Mouse (Mus musculus) heart, embryonic 11.5 days (tissue): ENCODE results near the gene Chn1. TPM values are rescaled to one million over a fixed set of nuclear protein-coding genes. Genes with fewer than 3 reads are reported as not detected.

ENCODE experiments used
- ATAC-seq: fragments of 200-750 bp; cut with Nextera tagmentation; replicated peaks from 2 replicates; pipeline ENCODE4 v1.8.0; 2017; ENCODE audit warnings: moderate library complexity; ENCODE audit not compliant: insufficient number of reproducible peaks, low FRiP score, low TSS enrichment
- H3K27ac ChIP-seq: fragments of 300-500 bp; sonication (generic); 2 replicates; pipeline ENCODE4 v1.5.1; 2014; ENCODE audit warnings: mild to moderate bottlenecking, low read depth, low read length
- H3K27me3 ChIP-seq: fragments of 300-500 bp; sonication (generic); 2 replicates; pipeline ENCODE4 v1.6.1; 2014; ENCODE audit warnings: mild to moderate bottlenecking, low read length, mixed read lengths; ENCODE audit not compliant: control insufficient read depth, insufficient read depth
- H3K36me3 ChIP-seq: fragments of 300-500 bp; sonication (generic); 2 replicates; pipeline ENCODE4 v1.6.1; 2014; ENCODE audit warnings: mild to moderate bottlenecking, low read length, moderate library complexity, mixed read lengths; ENCODE audit not compliant: control insufficient read depth, insufficient read depth
- H3K4me1 ChIP-seq: fragments of 300-500 bp; sonication (generic); 2 replicates; pipeline ENCODE4 v1.6.1; 2014; ENCODE audit warnings: low read length; ENCODE audit not compliant: control insufficient read depth, insufficient read depth
- H3K4me2 ChIP-seq: fragments of 300-500 bp; sonication (generic); 2 replicates; pipeline ENCODE4 v1.6.1; 2014; ENCODE audit warnings: mild to moderate bottlenecking, moderate library complexity
- H3K4me3 ChIP-seq: fragments of 300-500 bp; sonication (generic); 2 replicates; pipeline ENCODE4 v1.5.1; 2014; ENCODE audit warnings: low read depth, low read length
- H3K9ac ChIP-seq: fragments of 300-500 bp; sonication (generic); 2 replicates; pipeline ENCODE4 v1.6.1; 2014; ENCODE audit warnings: mild to moderate bottlenecking, low read depth, low read length, moderate library complexity
- H3K9me3 ChIP-seq: fragments of 300-500 bp; sonication (generic); replicated peaks from 2 replicates; pipeline ENCODE4 v1.6.1; 2016; ENCODE audit warnings: low read length; ENCODE audit not compliant: control insufficient read depth
- WGBS: fragments of 180-500 bp; shearing (Covaris S2); extraction: QIAGEN DNeasy Blood & Tissue Kit; methylation state at CpG from one replicate; pipeline ENCODE4 v1.1.7; 2014; ENCODE audit not compliant: insufficient replicate concordance; 5-methylcytosine and 5-hydroxymethylcytosine counted together
- polyA plus RNA-seq: library from polyadenylated mRNA; unstranded; fragments of >200 nt; fragmentation: Nextera tagmentation; extraction: Ambion mirVana; gene quantifications from 2 replicates; pipeline ENCODE4 v1.2.1, GENCODE M21; 2014

The Chn1 gene
- polyA plus RNA-seq, 1 experiment from 2014 or later = 21.4 TPM

DNA sequence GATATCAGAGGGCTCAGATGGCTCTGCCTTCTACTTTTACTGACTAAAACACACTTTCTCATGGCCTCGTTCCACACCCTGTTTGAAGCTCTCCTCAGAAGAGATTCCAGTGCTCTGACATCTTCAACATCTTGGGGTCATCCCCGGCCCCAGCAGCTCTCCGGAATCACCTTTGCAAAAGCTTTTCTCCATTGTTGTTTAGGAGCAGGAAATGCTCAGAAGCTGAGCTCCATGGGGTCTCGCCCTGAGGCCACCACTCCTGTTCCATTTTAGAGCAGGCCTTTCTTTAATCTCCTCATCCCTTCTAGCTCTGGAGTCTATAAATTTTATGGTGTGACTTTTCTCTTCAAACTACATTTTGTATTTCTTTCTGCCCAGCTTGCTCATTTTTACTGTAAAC is 6.5 kb downstream of the Chn1 start:
- Histone ChIP-seq H3K27me3 (no peaks in the 10 kb centered on the region), H3K27ac (no peak overlapping the region), H3K4me3 (no peak overlapping the region), H3K4me2 (no peak overlapping the region), H3K4me1 (peaks cover 9% of the 10 kb centered on the region; the same call in 1 of the 2 replicates), H3K36me3 (no peaks in the 10 kb centered on the region), H3K9ac (no peak overlapping the region), H3K9me3 (no peaks in the 10 kb centered on the region)
- 64% methylated on average over 4 of the region's 4 CpGs for WGBS
- ATAC-seq = no peak

DNA sequence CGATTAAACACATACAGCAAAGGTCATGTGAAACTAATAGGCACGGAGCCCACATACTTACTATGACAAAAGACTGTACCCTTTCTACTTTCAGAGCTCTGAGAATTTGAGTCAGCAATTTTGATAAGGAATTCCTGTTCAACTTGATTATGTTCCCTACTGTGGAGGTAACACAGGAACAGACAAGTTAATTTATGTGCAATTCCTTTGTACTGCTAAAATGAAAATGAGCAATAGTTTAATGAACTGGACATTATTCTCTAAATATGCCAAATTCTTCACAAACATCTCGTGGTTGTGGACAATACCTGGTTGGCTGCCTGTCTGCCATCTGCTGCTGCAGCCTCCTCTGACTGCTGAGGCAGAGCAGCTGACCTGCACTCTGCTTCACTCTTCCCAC is 11.6 kb downstream of the Chn1 start:
- Histone ChIP-seq H3K4me3 (no peak overlapping the region), H3K27ac (no peak overlapping the region), H3K4me1 (peaks cover 8% of the 10 kb centered on the region), H3K27me3 (no peaks in the 10 kb centered on the region), H3K36me3 (no peaks in the 10 kb centered on the region), H3K9ac (no peak overlapping the region), H3K9me3 (no peaks in the 10 kb centered on the region), H3K4me2 (no peak overlapping the region)
- ATAC-seq = no peak
- WGBS = 69% methylated on average over 3 of the region's 3 CpGs

DNA sequence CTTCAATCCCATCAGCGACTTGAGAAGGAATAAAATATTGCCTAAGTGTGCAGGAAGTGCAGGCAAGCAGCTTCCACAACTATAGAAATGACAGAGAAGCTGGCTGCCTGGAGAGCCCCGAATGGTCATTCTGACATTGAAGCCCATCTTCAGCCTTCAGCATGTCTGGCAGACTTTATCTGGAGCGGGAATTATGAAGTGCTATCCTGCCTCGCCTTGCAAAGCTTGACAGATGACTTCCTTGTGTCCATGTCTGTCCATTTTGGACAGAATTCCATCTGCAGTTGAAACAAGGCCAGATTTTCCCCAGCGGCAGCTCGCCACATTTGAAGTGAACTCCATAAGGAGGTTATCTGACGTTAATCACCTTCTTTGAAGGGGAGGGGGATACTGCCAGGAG is 15.2 kb downstream of the Chn1 start:
- no peak overlapping the region for H3K4me2 ChIP-seq

DNA sequence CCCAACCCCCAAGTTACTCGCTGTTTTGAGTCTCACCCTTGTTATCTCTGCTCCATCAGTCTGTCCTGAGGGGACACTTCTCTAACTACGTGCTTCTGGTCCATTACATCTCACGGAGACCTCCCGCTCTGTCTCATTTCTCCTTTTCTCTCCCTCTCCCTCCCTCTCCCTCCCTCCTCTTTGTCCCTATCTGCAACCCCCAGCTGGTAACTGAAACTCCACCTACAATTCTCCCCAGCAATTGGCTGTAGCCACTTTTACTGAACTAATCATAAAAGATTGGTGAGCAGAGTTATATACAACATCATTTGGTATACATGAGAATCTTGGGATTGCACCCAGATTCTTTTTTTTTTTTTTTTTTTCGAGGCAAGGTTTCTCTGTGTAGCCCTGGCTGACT is 16.1 kb downstream of the Chn1 start:
- WGBS = 75% methylated on average over 5 of the region's 5 CpGs
- no peaks in the 10 kb centered on the region for H3K36me3 ChIP-seq
- no peak overlapping the region for H3K4me2 ChIP-seq
- 0 out of 2 replicates have a peak, but pooled peaks cover 5% of the 10 kb centered on the region for H3K9me3 ChIP-seq
- no peak overlapping the region for H3K4me3 ChIP-seq
- H3K9ac ChIP-seq = no peak overlapping the region
- peaks cover 8% of the 10 kb centered on the region for H3K4me1 ChIP-seq
- H3K27ac ChIP-seq = no peak overlapping the region
- no peak for ATAC-seq
- H3K27me3 ChIP-seq = no peaks in the 10 kb centered on the region

More for the DNA sequence above, 15.2 kb downstream of the Chn1 start:
- H3K4me3 ChIP-seq = no peak overlapping the region
- H3K9ac ChIP-seq = no peak overlapping the region
- no peak for ATAC-seq
- H3K27me3 ChIP-seq = no peaks in the 10 kb centered on the region
- H3K36me3 ChIP-seq = no peaks in the 10 kb centered on the region
- no peak overlapping the region for H3K27ac ChIP-seq
- H3K9me3 ChIP-seq = 0 out of 2 replicates have a peak, but pooled peaks cover 4% of the 10 kb centered on the region
- H3K4me1 ChIP-seq = peaks cover 8% of the 10 kb centered on the region
- WGBS = 62% methylated on average over 7 of the region's 7 CpGs

DNA sequence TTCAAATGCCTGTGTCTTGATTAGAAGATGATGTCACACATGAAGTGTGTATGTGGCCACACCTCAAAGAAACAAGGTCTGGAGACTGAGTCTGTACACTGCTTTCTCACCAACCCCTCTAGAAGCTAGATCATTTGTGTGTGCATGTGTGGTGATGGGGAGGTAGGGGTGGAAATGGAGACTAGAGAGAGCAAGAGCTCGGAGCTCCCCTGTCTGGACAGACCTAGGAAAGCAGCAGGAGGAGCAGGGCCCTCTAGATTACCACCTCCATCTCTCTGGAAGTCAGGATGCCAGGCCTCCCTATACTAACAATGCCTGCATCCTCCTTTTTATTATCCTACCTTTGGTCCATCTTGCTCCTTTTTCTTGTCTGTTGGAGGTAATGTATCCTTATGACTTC is 27.8 kb downstream of the Chn1 start:
- WGBS = 77% methylated on average over 1 of the region's 1 CpGs
- no peak overlapping the region for H3K9ac ChIP-seq
- no peaks in the 10 kb centered on the region for H3K9me3 ChIP-seq
- ATAC-seq = no peak
- no peaks in the 10 kb centered on the region for H3K36me3 ChIP-seq
- H3K4me1 ChIP-seq = no peaks in the 10 kb centered on the region
- no peak overlapping the region for H3K4me3 ChIP-seq
- H3K4me2 ChIP-seq = no peak overlapping the region
- H3K27ac ChIP-seq = no peak overlapping the region
- no peaks in the 10 kb centered on the region for H3K27me3 ChIP-seq

DNA sequence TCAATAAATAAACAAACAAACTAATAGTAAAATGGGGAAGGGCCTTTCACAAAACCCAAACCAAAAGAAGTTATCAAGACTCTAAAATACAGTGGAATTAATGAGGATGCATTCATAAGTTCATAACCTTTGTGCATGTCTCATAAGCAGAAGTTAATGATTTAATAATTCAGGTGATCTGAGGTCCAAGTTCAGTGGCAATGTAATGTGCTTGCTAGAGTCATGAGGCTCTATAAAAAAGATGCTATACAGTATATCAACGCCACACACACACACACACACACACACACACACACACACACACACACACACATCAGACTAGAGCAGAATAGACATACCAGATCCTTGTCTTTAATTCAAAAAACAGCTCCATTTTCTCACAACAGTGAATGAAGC is 28.8 kb downstream of the Chn1 start:
- H3K27ac ChIP-seq = no peak overlapping the region
- no peaks in the 10 kb centered on the region for H3K27me3 ChIP-seq
- 100% methylated on average over 1 of the region's 1 CpGs for WGBS
- H3K36me3 ChIP-seq = no peaks in the 10 kb centered on the region
- H3K9me3 ChIP-seq = no peaks in the 10 kb centered on the region
- H3K4me3 ChIP-seq = no peak overlapping the region
- no peak overlapping the region for H3K4me2 ChIP-seq
- no peak for ATAC-seq
- H3K4me1 ChIP-seq = no peaks in the 10 kb centered on the region
- no peak overlapping the region for H3K9ac ChIP-seq

DNA sequence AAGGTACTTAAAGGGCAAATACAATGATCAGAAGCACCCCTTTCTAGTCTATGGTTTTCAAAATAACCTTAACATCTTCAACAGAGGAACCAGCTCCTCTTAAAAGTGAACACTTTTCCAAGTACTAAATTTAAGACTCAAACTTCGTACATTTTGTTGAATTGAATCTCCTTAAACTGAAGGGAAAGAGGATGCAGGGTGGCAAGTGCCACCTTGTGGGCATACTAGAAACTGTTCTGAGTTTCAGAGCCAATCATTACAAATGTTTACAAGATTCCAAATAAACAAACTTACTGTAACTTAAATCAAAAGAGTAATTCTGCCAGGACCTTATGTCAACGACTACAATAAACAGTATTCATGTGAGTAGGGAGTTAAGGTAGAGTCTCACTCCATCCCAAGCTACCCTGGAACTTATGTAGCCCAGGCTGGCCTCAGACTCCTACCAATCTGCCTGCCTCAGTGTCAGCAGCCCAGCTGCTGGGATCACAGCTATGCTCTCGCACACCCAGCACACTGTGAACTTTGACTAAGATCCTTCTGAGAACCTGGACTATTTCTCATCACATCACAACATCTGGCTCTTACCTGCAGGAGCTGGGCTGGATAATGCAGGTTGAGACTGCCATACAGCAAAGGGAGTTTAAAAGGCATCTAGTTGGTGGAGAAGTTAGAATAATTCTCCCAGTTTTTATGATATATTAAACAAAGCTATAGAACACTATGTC is 29.3 kb downstream of the Chn1 start:
- Histone ChIP-seq H3K9me3 (no peaks in the 10 kb centered on the region), H3K9ac (no peak overlapping the region), H3K36me3 (no peaks in the 10 kb centered on the region), H3K4me2 (no peak overlapping the region), H3K27me3 (no peaks in the 10 kb centered on the region), H3K4me3 (no peak overlapping the region), H3K27ac (no peak overlapping the region), H3K4me1 (peaks cover 1% of the 10 kb centered on the region; the same call in 1 of the 2 replicates)
- 45% methylated on average over 3 of the region's 3 CpGs for WGBS
- no peak for ATAC-seq

DNA sequence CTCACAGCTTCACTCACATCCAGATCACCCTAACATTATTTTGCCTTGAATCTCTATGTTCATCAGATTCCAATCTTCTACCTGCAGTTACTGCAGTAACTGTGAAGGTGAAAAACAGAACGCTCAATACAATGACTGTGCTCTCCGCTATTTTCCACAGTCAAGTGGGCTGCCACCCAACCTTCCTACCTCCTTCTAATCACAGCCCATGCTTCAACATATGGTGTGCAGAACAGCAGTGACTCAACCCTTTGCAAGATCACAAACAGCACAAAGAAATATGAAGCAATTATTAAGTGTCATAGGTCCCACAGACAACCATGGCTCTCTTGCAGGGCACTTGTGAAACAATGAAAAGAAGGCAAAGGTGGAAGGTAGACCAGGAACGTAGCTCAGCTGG is 33.9 kb downstream of the Chn1 start:
- H3K9ac ChIP-seq = no peak overlapping the region
- WGBS = 85% methylated on average over 3 of the region's 3 CpGs
- no peak overlapping the region for H3K4me3 ChIP-seq
- H3K9me3 ChIP-seq = no peaks in the 10 kb centered on the region
- H3K27ac ChIP-seq = no peak overlapping the region
- no peaks in the 10 kb centered on the region for H3K36me3 ChIP-seq
- no peaks in the 10 kb centered on the region for H3K27me3 ChIP-seq
- no peak for ATAC-seq
- no peak overlapping the region for H3K4me2 ChIP-seq
- H3K4me1 ChIP-seq = peaks cover 3% of the 10 kb centered on the region; the same call in 1 of the 2 replicates

DNA sequence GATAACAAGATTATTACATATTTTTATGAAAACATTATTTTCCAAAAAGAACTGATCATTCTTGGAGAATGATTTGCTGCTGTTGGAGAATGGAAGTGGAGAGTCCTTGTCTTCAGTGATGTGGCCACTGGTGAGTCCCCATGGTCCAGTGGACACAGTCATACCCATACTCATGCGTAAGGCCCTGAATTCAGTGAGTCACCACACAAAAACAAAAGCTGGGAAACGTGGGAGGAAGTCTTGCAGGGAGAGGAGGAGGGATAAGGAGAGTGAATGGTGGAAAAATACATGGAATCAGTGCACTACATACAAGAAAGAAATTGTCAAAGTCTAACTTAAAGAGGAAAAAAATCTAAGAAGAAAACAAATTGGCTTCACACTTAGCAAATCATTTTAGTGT is 47.3 kb downstream of the Chn1 start:
- Histone ChIP-seq H3K9me3 (no peaks in the 10 kb centered on the region), H3K36me3 (no peaks in the 10 kb centered on the region), H3K27me3 (no peaks in the 10 kb centered on the region), H3K4me1 (peaks cover 14% of the 10 kb centered on the region), H3K9ac (no peak overlapping the region), H3K4me3 (no peak overlapping the region), H3K4me2 (no peak overlapping the region), H3K27ac (no peak overlapping the region)
- WGBS = 60% methylated on average over 2 of the region's 2 CpGs
- no peak for ATAC-seq
